Mouse (Mus musculus): Measurements from ENCODE around the gene Asic2. TPM values are rescaled to one million over a fixed set of nuclear protein-coding genes. Genes with fewer than 3 reads are reported as not detected.

Gene Asic2
- polyA plus RNA-seq, 1 experiment from 2014 or later: not detected

DNA sequence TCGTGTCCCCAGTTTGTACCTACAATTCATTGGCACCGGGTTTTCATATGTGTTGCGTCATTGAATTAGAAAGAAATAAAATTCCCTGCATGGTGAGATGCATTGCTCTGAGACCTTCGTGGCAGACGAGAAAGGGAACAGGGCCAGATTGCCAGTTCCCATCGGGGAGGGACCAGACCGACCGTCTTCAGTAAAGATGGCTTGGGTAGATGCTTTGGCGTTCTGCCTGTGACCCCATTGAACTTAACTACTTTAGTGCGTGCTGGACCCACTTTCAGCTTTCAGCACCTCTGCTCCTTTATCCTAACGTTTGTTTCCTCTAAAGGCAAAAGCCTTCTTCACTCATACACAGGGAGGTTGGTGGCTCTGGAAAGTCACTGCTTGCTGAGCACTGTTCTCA is 902.9 kb downstream of the Asic2 start:
- Histone ChIP-seq H3K27ac (ENCODE audit: low read depth) (no peak overlapping the region), H3K27me3 (ENCODE audit: insufficient read depth, low read length) (no peaks in the 10 kb centered on the region), H3K4me2 (ENCODE audit: low read depth, low read length) (no peak overlapping the region), H3K9ac (replicated peaks) (no peak overlapping the region), H3K4me3 (ENCODE audit: low read depth, low read length) (no peak overlapping the region), H3K4me1 (ENCODE audit: insufficient read depth) (no peaks in the 10 kb centered on the region), H3K36me3 (replicated peaks; ENCODE audit: insufficient read depth, low read length) (no peaks in the 10 kb centered on the region), H3K9me3 (ENCODE audit: low read length) (no peaks in the 10 kb centered on the region)
- DNase-seq (no peak), ATAC-seq (no peak)
- WGBS (ENCODE audit: insufficient replicate concordance): 70% methylated on average over 11 of the region's 11 CpGs
- TF ChIP-seq CTCF (IDR thresholded peaks at IDR 0.05; ENCODE audit: low read depth): no peak
- no peak for TF ChIP-seq EP300 (IDR thresholded peaks at IDR 0.05; ENCODE audit: low read depth)

DNA sequence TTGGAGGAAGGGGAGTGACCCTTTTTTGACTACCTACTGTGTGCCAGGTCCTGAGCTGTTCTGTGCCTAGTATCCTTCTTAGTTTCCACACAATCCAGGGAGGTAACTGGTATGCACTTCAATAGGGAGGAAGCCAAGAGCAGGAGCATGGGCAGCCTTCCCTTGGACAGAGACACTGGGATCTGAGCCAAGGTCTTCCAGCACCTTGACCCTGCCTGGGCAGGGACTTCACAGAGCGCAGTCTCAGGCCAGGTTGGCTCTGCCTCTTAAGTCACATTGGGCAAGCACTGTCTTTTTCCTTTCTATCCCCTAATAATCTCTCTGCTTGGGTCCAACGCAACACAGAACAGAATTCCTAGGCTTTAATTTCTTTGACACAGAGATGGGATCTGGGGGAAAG is 904.3 kb downstream of the Asic2 start:
- ATAC-seq (no peak), DNase-seq (no peak)
- H3K27me3 ChIP-seq (ENCODE audit: insufficient read depth, low read length): no peaks in the 10 kb centered on the region
- WGBS (ENCODE audit: insufficient replicate concordance): 74% methylated on average over 2 of the region's 2 CpGs
- no peak overlapping the region for H3K4me3 ChIP-seq (ENCODE audit: low read depth, low read length)
- H3K4me1 ChIP-seq (ENCODE audit: insufficient read depth): no peaks in the 10 kb centered on the region
- no peak overlapping the region for H3K27ac ChIP-seq (ENCODE audit: low read depth)
- TF ChIP-seq EP300 (IDR thresholded peaks at IDR 0.05; ENCODE audit: low read depth) (no peak), CTCF (IDR thresholded peaks at IDR 0.05; ENCODE audit: low read depth) (no peak)
- no peaks in the 10 kb centered on the region for H3K9me3 ChIP-seq (ENCODE audit: low read length)
- no peaks in the 10 kb centered on the region for H3K36me3 ChIP-seq (replicated peaks; ENCODE audit: insufficient read depth, low read length)
- H3K9ac ChIP-seq (replicated peaks): no peak overlapping the region
- no peak overlapping the region for H3K4me2 ChIP-seq (ENCODE audit: low read depth, low read length)

DNA sequence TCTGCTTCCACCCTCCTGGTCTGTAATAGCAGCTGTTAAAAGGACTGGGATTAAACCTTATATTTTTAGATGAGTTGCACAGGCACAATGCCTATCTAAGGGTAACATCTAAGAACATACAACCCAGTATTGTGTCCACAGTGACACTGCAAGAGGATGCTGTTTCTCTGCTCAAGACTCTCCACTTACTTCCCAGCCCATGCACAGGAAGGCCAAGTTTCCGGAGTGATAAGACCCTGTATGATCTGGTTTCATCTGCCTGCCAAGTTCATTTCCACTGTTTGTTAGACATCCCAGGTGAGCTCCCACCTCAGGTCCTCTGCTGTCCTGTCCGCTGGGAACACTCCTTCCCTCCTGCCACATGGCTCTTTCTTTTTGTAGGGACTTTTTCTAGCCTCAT is 908.2 kb downstream of the Asic2 start:
- 68% methylated on average over 2 of the region's 2 CpGs for WGBS (ENCODE audit: insufficient replicate concordance)
- H3K4me3 ChIP-seq (ENCODE audit: low read depth, low read length): no peak overlapping the region
- no peaks in the 10 kb centered on the region for H3K4me1 ChIP-seq (ENCODE audit: insufficient read depth)
- H3K27ac ChIP-seq (ENCODE audit: low read depth): no peak overlapping the region
- TF ChIP-seq EP300 (IDR thresholded peaks at IDR 0.05; ENCODE audit: low read depth): no peak
- no peak for TF ChIP-seq CTCF (IDR thresholded peaks at IDR 0.05; ENCODE audit: low read depth)
- no peaks in the 10 kb centered on the region for H3K27me3 ChIP-seq (ENCODE audit: insufficient read depth, low read length)
- no peak overlapping the region for H3K9ac ChIP-seq (replicated peaks)
- H3K9me3 ChIP-seq (ENCODE audit: low read length): no peaks in the 10 kb centered on the region
- ATAC-seq (no peak), DNase-seq (no peak)
- H3K36me3 ChIP-seq (replicated peaks; ENCODE audit: insufficient read depth, low read length): no peaks in the 10 kb centered on the region
- H3K4me2 ChIP-seq (ENCODE audit: low read depth, low read length): no peak overlapping the region

DNA sequence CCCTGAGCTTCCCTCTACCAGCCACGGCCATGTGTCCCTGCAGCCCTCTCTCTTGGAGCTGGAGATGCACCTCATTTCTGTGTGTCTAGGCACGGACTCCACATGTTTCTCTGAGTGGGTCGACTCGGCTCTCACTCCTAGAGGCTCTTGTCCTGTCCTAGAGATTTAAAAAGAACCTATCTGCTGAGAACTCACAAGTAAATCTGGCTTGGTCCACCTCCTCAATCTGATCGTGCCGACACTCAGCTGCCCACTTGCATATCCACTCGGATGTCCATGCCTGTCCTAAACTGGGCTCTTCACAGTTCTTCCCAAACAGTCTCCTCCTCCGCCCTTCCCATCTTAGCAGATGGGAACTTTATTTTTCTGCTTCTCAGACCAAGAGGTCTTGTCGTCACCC is 908.7 kb downstream of the Asic2 start:
- H3K9ac ChIP-seq (replicated peaks): no peak overlapping the region
- TF ChIP-seq CTCF (IDR thresholded peaks at IDR 0.05; ENCODE audit: low read depth): no peak
- TF ChIP-seq EP300 (IDR thresholded peaks at IDR 0.05; ENCODE audit: low read depth): no peak
- no peak overlapping the region for H3K4me2 ChIP-seq (ENCODE audit: low read depth, low read length)
- DNase-seq: no peak
- no peaks in the 10 kb centered on the region for H3K36me3 ChIP-seq (replicated peaks; ENCODE audit: insufficient read depth, low read length)
- H3K27me3 ChIP-seq (ENCODE audit: insufficient read depth, low read length): no peaks in the 10 kb centered on the region
- no peak overlapping the region for H3K27ac ChIP-seq (ENCODE audit: low read depth)
- H3K9me3 ChIP-seq (ENCODE audit: low read length): no peaks in the 10 kb centered on the region
- ATAC-seq: no peak
- H3K4me3 ChIP-seq (ENCODE audit: low read depth, low read length): no peak overlapping the region
- no peaks in the 10 kb centered on the region for H3K4me1 ChIP-seq (ENCODE audit: insufficient read depth)
- WGBS (ENCODE audit: insufficient replicate concordance): 69% methylated on average over 9 of the region's 9 CpGs

DNA sequence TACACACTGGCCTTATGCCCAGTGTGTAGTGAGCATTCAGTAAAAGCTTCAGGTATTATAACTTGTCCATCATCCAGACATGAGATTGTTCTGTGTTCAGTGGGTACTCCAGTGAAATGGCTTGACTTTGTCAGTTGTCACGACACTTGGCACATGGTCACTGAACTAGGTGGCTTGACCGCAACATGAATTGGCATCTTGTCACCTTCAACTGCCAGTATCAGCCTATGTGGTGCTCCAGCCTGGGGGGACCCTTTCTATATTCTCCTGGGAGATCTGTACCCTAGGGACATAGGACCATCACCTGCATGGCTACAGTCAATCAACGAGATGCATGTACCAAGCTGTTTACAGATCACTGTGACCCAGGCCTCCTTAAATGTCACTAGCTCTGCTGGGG is 910.8 kb downstream of the Asic2 start:
- TF ChIP-seq CTCF (IDR thresholded peaks at IDR 0.05; ENCODE audit: low read depth) (no peak), EP300 (IDR thresholded peaks at IDR 0.05; ENCODE audit: low read depth) (no peak)
- 81% methylated on average over 3 of the region's 3 CpGs for WGBS (ENCODE audit: insufficient replicate concordance)
- Histone ChIP-seq H3K9ac (replicated peaks) (no peak overlapping the region), H3K4me3 (ENCODE audit: low read depth, low read length) (no peak overlapping the region), H3K36me3 (replicated peaks; ENCODE audit: insufficient read depth, low read length) (no peaks in the 10 kb centered on the region), H3K4me1 (ENCODE audit: insufficient read depth) (no peaks in the 10 kb centered on the region), H3K9me3 (ENCODE audit: low read length) (no peaks in the 10 kb centered on the region), H3K27me3 (ENCODE audit: insufficient read depth, low read length) (no peaks in the 10 kb centered on the region), H3K4me2 (ENCODE audit: low read depth, low read length) (no peak overlapping the region), H3K27ac (ENCODE audit: low read depth) (no peak overlapping the region)
- ATAC-seq: no peak
- no peak for DNase-seq

DNA sequence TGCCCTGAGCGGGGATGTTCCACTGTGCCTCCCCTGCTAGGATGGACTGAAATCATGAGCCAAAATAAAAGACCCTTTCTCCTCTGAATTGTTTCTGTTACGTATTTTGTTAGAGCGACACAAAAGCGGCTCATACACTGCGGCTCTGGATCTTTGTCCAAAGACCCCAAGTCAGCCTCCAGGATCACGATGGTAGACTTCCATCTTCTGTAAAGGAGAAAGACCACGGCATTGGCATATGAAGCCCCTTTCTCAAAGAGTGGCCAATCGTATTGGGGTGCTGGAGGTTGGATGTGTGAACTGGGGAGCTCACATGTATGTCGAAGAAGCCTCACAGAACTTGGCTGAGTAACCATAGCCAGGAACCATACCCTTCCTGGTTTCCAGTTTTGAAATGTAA is 911.5 kb downstream of the Asic2 start:
- H3K27me3 ChIP-seq (ENCODE audit: insufficient read depth, low read length): no peaks in the 10 kb centered on the region
- no peak for TF ChIP-seq EP300 (IDR thresholded peaks at IDR 0.05; ENCODE audit: low read depth)
- TF ChIP-seq CTCF (IDR thresholded peaks at IDR 0.05; ENCODE audit: low read depth): no peak
- H3K36me3 ChIP-seq (replicated peaks; ENCODE audit: insufficient read depth, low read length): no peaks in the 10 kb centered on the region
- H3K4me2 ChIP-seq (ENCODE audit: low read depth, low read length): no peak overlapping the region
- WGBS (ENCODE audit: insufficient replicate concordance): 81% methylated on average over 9 of the region's 9 CpGs
- no peak for DNase-seq
- no peak for ATAC-seq
- no peak overlapping the region for H3K9ac ChIP-seq (replicated peaks)
- H3K9me3 ChIP-seq (ENCODE audit: low read length): no peaks in the 10 kb centered on the region
- no peak overlapping the region for H3K4me3 ChIP-seq (ENCODE audit: low read depth, low read length)
- no peak overlapping the region for H3K27ac ChIP-seq (ENCODE audit: low read depth)
- H3K4me1 ChIP-seq (ENCODE audit: insufficient read depth): no peaks in the 10 kb centered on the region
